11 mouse cellular contexts compared by ENCODE assay signal in genomic region chr4:150280002-150280401, GRCm38 (mm10). TPM values are rescaled to one million over a fixed set of nuclear protein-coding genes. Genes with fewer than 3 reads are reported as not detected.
DNase-seq lines count a peak whose midpoint lies in the region; ATAC-seq and TF ChIP-seq lines count a peak whose summit lies in the region.
"Had no signal": no experiment of that assay in that cellular context is flagged by ENCODE, and none has a peak within 500 bp of the region (broad histone marks: within the 10 kb centered on the region; RNA-seq: fewer than 3 reads in every experiment).

No protein-coding gene starts in this region.

- no peaks in the 10 kb centered on the region for H3K27me3 ChIP-seq in hindbrain, postnatal 0 days (ENCODE audit: insufficient read depth, low read length)
- no peaks in the 10 kb centered on the region for H3K27me3 ChIP-seq in myocyte (ENCODE audit: control insufficient read depth, insufficient read depth, insufficient read length)
- H3K27me3 ChIP-seq: heart, embryonic 12.5 days had no signal

- no peaks in the 10 kb centered on the region for H3K36me3 ChIP-seq in hindbrain, postnatal 0 days (ENCODE audit: insufficient read depth, low read length)
- H3K36me3 ChIP-seq in myocyte (ENCODE audit: control insufficient read depth, insufficient read depth), result no peaks in the 10 kb centered on the region
- H3K36me3 ChIP-seq: heart, embryonic 12.5 days had no signal

- no peak for TF ChIP-seq POLR2A in myocyte (IDR thresholded peaks at IDR 0.05; ENCODE audit: insufficient read length, low read depth)

- peaks cover 31% of the 10 kb centered on the region for H3K79me2 ChIP-seq in myocyte (ENCODE audit: control insufficient read depth, insufficient read depth)

- no peak for TF ChIP-seq CTCF in layer of hippocampus, adult 2 months (conservative IDR thresholded peaks at IDR 0.05)
- no peak for TF ChIP-seq CTCF in hindbrain, postnatal 0 days (IDR thresholded peaks at IDR 0.05; ENCODE audit: low read depth)

- ATAC-seq in hindbrain, postnatal 0 days, result no peak
- no peak for ATAC-seq in cerebellum, adult (ENCODE audit: insufficient number of reproducible peaks, low FRiP score, low TSS enrichment)

- H3K4me2 ChIP-seq in hindbrain, postnatal 0 days (ENCODE audit: low read depth, low read length), result 0 out of 2 replicates have a peak overlapping the region, but pooled peaks have one; percentile 71
- H3K4me2 ChIP-seq in myocyte (ENCODE audit: low read depth), result peak overlapping the region; percentile 84

- 47% methylated on average over 2 of the region's 2 CpGs for WGBS in hindbrain, postnatal 0 days

- peak; percentile 56 for DNase-seq in cerebellum, adult 9-10 months
- DNase-seq in cerebellum, adult 11-12 months, result no peak
- DNase-seq in layer of hippocampus, adult 2 months (ENCODE audit: low spot score in 2 of 2), result no peak
- no peak for DNase-seq in layer of hippocampus, adult 18-20 months (ENCODE audit: low spot score in 2 of 2)
- no peak for DNase-seq in hindbrain, postnatal 0 days (ENCODE audit: low spot score)
- no peak for DNase-seq in testis, postnatal 10 days (ENCODE audit: low spot score)
- DNase-seq: adrenal gland, adult 2 months; thymus, postnatal 25 days had no signal

- no peaks in the 10 kb centered on the region for H3K9me3 ChIP-seq in hindbrain, postnatal 0 days (ENCODE audit: low read length)
- H3K9me3 ChIP-seq: heart, embryonic 12.5 days had no signal

- no peaks in the 10 kb centered on the region for H3K4me1 ChIP-seq in hindbrain, postnatal 0 days (ENCODE audit: insufficient read depth, low read length)

- H3K4me3 ChIP-seq in layer of hippocampus, adult 2 months, result no peak overlapping the region
- no peak overlapping the region for H3K4me3 ChIP-seq in hindbrain, postnatal 0 days (ENCODE audit: low read length)
- H3K4me3 ChIP-seq in myocyte, result peak overlapping the region; percentile 91

- 0 out of 2 replicates have a peak overlapping the region, but pooled peaks have one; percentile 99 for H3K27ac ChIP-seq in layer of hippocampus, adult 2 months
- H3K27ac ChIP-seq in hindbrain, postnatal 0 days, result peak overlapping the region; percentile 98; the same call in 1 of the 2 replicates

- no peak overlapping the region for H3ac ChIP-seq in myocyte (ENCODE audit: control insufficient read depth, insufficient read length)

- H3K9ac ChIP-seq in hindbrain, postnatal 0 days (replicated peaks; ENCODE audit: low read length), result no peak overlapping the region

TF ChIP-seq in myocyte, 11 proteins besides CTCF, POLR2A, EP300 and RAD21:
- TF ChIP-seq MAX (IDR thresholded peaks at IDR 0.05; ENCODE audit: low read depth), result no peak
- TF ChIP-seq CEBPB (IDR thresholded peaks at IDR 0.05; ENCODE audit: insufficient read depth, poor library complexity, severe bottlenecking), result no peak
- TF ChIP-seq E2F4 (IDR thresholded peaks at IDR 0.05; ENCODE audit: insufficient read depth), result no peak
- no peak for TF ChIP-seq USF1 (IDR thresholded peaks at IDR 0.05; ENCODE audit: low read depth)
- TF ChIP-seq TCF12 (IDR thresholded peaks at IDR 0.05; ENCODE audit: insufficient read depth, poor library complexity, severe bottlenecking), result no peak
- TF ChIP-seq POLR2AphosphoS2 (IDR thresholded peaks at IDR 0.05; ENCODE audit: insufficient read length, low read depth), result no peak
- TF ChIP-seq TCF3 (IDR thresholded peaks at IDR 0.05; ENCODE audit: insufficient read length, low read depth), result no peak
TF ChIP-seq in myocyte: peak in this region for 0.

RNA-seq across cellular contexts. Expression of gene Rere, which starts 1.4 kb away (rescaled TPM):
- 100 to 1,000 TPM; 144 to 153 TPM for total RNA-seq in layer of hippocampus, adult 2 months (2021)
- total RNA-seq in layer of hippocampus, adult 18-20 months (2021), result 100 to 1,000 TPM; 128 to 139 TPM
- total RNA-seq in hindbrain, postnatal 0 days (2014; rRNA removed), result 31.2 and 32.9 TPM in 2 replicates
- polyA plus RNA-seq in hindbrain, postnatal 0 days (2015; fragmentation: Nextera tagmentation; extraction: Ambion mirVana), result 25.0 and 25.9 TPM in 2 replicates
- 34.0 TPM for polyA plus RNA-seq in myocyte (2012; fragmentation: generic; extraction: Trizol)

RNA-seq across cellular contexts. Expression of gene Eno1, which starts 43.5 kb away (rescaled TPM):
- total RNA-seq in layer of hippocampus, adult 2 months (2021), result 100 to 1,000 TPM; 416 to 423 TPM
- total RNA-seq in layer of hippocampus, adult 18-20 months (2021), result 100 to 1,000 TPM; 421 to 451 TPM
- 538 and 549 TPM in 2 replicates for total RNA-seq in hindbrain, postnatal 0 days (2014; rRNA removed)
- 1,243 and 1,257 TPM in 2 replicates for polyA plus RNA-seq in hindbrain, postnatal 0 days (2015; fragmentation: Nextera tagmentation; extraction: Ambion mirVana)
- polyA plus RNA-seq in myocyte (2012; fragmentation: generic; extraction: Trizol), result 1,358 TPM
